Mouse (Mus musculus) liver, postnatal 0 days (tissue): ENCODE results near the gene Ppm1d.

Experiments used
- CTCF ChIP-seq: sonication (generic); IDR thresholded peaks from 2 replicates; pipeline ENCODE4 v1.5.1; 2016; ENCODE audit warnings: antibody characterized with exemption, low read depth
- EP300 ChIP-seq: IDR thresholded peaks from 2 replicates; pipeline ENCODE4 v1.6.1; 2016; ENCODE audit warnings: antibody characterized with exemption, low read depth, mild to moderate bottlenecking

- TF ChIP-seq CTCF (no peak), EP300 (peak; percentile 21; the same call in 1 of the 2 replicates)
These were observed 11.2 kb upstream of the Ppm1d start for GRCm38 (mm10) chr11:85299880-85300279.
